In genomic region chr13:84345791-84346511, GRCm38 (mm10) we compare ENCODE assay signal across 8 mouse cellular contexts.
DNase-seq lines count a peak whose midpoint lies in the region; ATAC-seq and TF ChIP-seq lines count a peak whose summit lies in the region.

No protein-coding gene starts in this region.

- DNase-seq in layer of hippocampus, adult 2 months (ENCODE audit: low spot score in 2 of 2): peak in 1 of 2 experiments; percentile 45
- no peak for DNase-seq in layer of hippocampus, adult 9-11 months
- peak; percentile 68 to 72 for DNase-seq in cerebellum, postnatal 14 days
- peak; percentile 64 for DNase-seq in midbrain, postnatal 0 days (ENCODE audit: low spot score)
- no peak for DNase-seq in urinary bladder, postnatal 25 days (ENCODE audit: low spot score)
- no peak for DNase-seq in ovary, postnatal 36 days (ENCODE audit: low spot score)
- no peak for DNase-seq in heart, embryonic 10.5 days (ENCODE audit: low spot score)

- peaks cover 41% of the 10 kb centered on the region for H3K4me1 ChIP-seq in hindbrain, embryonic 12.5 days
- H3K4me1 ChIP-seq in midbrain, postnatal 0 days (ENCODE audit: insufficient read depth, low read length): peaks cover 11% of the 10 kb centered on the region; the same call in 1 of the 2 replicates
- 0 out of 2 replicates have a peak, but pooled peaks cover 5% of the 10 kb centered on the region for H3K4me1 ChIP-seq in heart, embryonic 10.5 days

- peak overlapping the region; percentile 99 for H3K27ac ChIP-seq in layer of hippocampus, adult 2 months
- H3K27ac ChIP-seq in hindbrain, embryonic 12.5 days: peak overlapping the region; percentile 98
- H3K27ac ChIP-seq in midbrain, postnatal 0 days (ENCODE audit: low read depth, low read length): peak overlapping the region; percentile 92
- no peak overlapping the region for H3K27ac ChIP-seq in heart, embryonic 10.5 days

- H3K9ac ChIP-seq in hindbrain, embryonic 12.5 days: peak overlapping the region; percentile 73
- H3K9ac ChIP-seq in midbrain, postnatal 0 days (replicated peaks; ENCODE audit: low read length, poor library complexity, severe bottlenecking): peak overlapping the region; percentile 65

- TF ChIP-seq CTCF in layer of hippocampus, adult 2 months (conservative IDR thresholded peaks at IDR 0.05): no peak
- TF ChIP-seq CTCF in midbrain, postnatal 0 days (IDR thresholded peaks at IDR 0.05): no peak

- peak overlapping the region; percentile 67 for H3K4me3 ChIP-seq in layer of hippocampus, adult 2 months
- H3K4me3 ChIP-seq in hindbrain, embryonic 12.5 days: peak overlapping the region; percentile 23
- H3K4me3 ChIP-seq in midbrain, postnatal 0 days (ENCODE audit: low read depth, low read length): peak overlapping the region; percentile 14
- H3K4me3 ChIP-seq in heart, embryonic 10.5 days: no peak overlapping the region; the same call in 1 of the 2 replicates

- no peaks in the 10 kb centered on the region for H3K9me3 ChIP-seq in hindbrain, embryonic 12.5 days (replicated peaks)
- no peaks in the 10 kb centered on the region for H3K9me3 ChIP-seq in midbrain, postnatal 0 days (ENCODE audit: low read length)
- H3K9me3 ChIP-seq in heart, embryonic 10.5 days: no peaks in the 10 kb centered on the region

- H3K27me3 ChIP-seq in hindbrain, embryonic 12.5 days: peaks cover 14% of the 10 kb centered on the region; the same call in 1 of the 2 replicates
- H3K27me3 ChIP-seq in midbrain, postnatal 0 days (ENCODE audit: insufficient read depth, low read length): no peaks in the 10 kb centered on the region
- H3K27me3 ChIP-seq in heart, embryonic 10.5 days (ENCODE audit: insufficient read depth, poor library complexity, severe bottlenecking): peaks cover 63% of the 10 kb centered on the region

- peak overlapping the region; percentile 61 for H3K4me2 ChIP-seq in hindbrain, embryonic 12.5 days (replicated peaks)
- H3K4me2 ChIP-seq in midbrain, postnatal 0 days (ENCODE audit: low read depth, low read length, poor library complexity, severe bottlenecking): peak overlapping the region; percentile 75

- H3K36me3 ChIP-seq in hindbrain, embryonic 12.5 days: no peaks in the 10 kb centered on the region
- H3K36me3 ChIP-seq in midbrain, postnatal 0 days (ENCODE audit: insufficient read depth, low read length): no peaks in the 10 kb centered on the region
- H3K36me3 ChIP-seq in heart, embryonic 10.5 days: no peaks in the 10 kb centered on the region

- under 1% methylated on average over 30 of the region's 30 CpGs for WGBS in hindbrain, embryonic 12.5 days
- WGBS in midbrain, postnatal 0 days: 5% methylated on average over 30 of the region's 30 CpGs
- WGBS in heart, embryonic 10.5 days: under 1% methylated on average over 30 of the region's 30 CpGs

- no peak for ATAC-seq in hindbrain, embryonic 12.5 days (ENCODE audit: low FRiP score)
- ATAC-seq in midbrain, postnatal 0 days (ENCODE audit: low FRiP score): no peak

Comparison
In these comparisons a context has a peak if more than half of its experiments do, and no peak if none do; other contexts are left out.
1. DNase-seq: peak in cerebellum, postnatal 14 days (2 of 2) and midbrain, postnatal 0 days (single experiment); none in layer of hippocampus, adult 9-11 months (single experiment), urinary bladder, postnatal 25 days (single experiment), ovary, postnatal 36 days (single experiment) and heart, embryonic 10.5 days (single experiment).